Mouse (Mus musculus): ENCODE results near the gene Cfap46.

- TF ChIP-seq CTCF (IDR thresholded peaks at IDR 0.05; ENCODE audit: insufficient read depth, low read depth, low read length) = no peak
- no peak for TF ChIP-seq POLR2A (IDR thresholded peaks at IDR 0.05; ENCODE audit: insufficient read depth, low read depth, low read length)
Observed at GRCm38 (mm10) chr7:139703826-139704199, 20.2 kb upstream of the Cfap46 start.

Measured in olfactory bulb, adult 2 months (tissue).